Mouse (Mus musculus): ENCODE measurements around the gene Irf4. TPM values are rescaled to one million over a fixed set of nuclear protein-coding genes. Genes with fewer than 3 reads are reported as not detected.

Gene Irf4
- total RNA-seq (2023), result 10 to 100 TPM; 13.9 to 16.6 TPM

GRCm38 (mm10) chr13:30749021-30749556 lies at the start of gene Irf4:
Gene Irf4 (plus strand): TSS chr13:30749226.

Other genes starting within 250 kb of the Irf4 start
- gene Uqcrfs1, start 203.9 kb upstream of the Irf4 start, total RNA-seq (2023), result 10 to 100 TPM; 79.1 to 85.7 TPM
- gene Dusp22, start 89.2 kb upstream of the Irf4 start, total RNA-seq (2023), result 1 to 10 TPM; 4.9 to 6.6 TPM
- gene Hus1b, start 198.5 kb downstream of the Irf4 start, total RNA-seq (2023), result 1 to 10 TPM; 3.1 to 3.9 TPM
- gene Exoc2, start 224.9 kb downstream of the Irf4 start, total RNA-seq (2023), result 10 to 100 TPM; 70.8 to 77.2 TPM
- gene Gm5447, start 225.0 kb downstream of the Irf4 start, total RNA-seq (2023), result under 1 TPM in 1 of 2 experiments, not detected in 1; 0.41 TPM

Data from T-cell, adult 66 days (primary cell).